Mouse (Mus musculus) megakaryocyte, embryonic 14.5 days (primary cell): ENCODE results near the gene Acads.

Source experiments
- FLI1 ChIP-seq: IDR thresholded peaks from 2 replicates; pipeline ENCODE4 v1.6.1; 2012; ENCODE audit warnings: low read length, inconsistent platforms, mixed read lengths
- GATA1 ChIP-seq: IDR thresholded peaks from 3 replicates; pipeline ENCODE4 v1.6.1; 2012; ENCODE audit warnings: mixed read lengths, low read length, inconsistent platforms, borderline replicate concordance

- TF ChIP-seq GATA1 (no peak), FLI1 (no peak)
These were observed 47.0 kb upstream of the Acads start for GRCm38 (mm10) chr5:115165895-115166814.
